Mouse (Mus musculus) liver, embryonic 12.5 days (tissue): ENCODE measurements around the gene Uox. TPM values are rescaled to one million over a fixed set of nuclear protein-coding genes. Genes with fewer than 3 reads are reported as not detected.

Source experiments
- ATAC-seq: fragments of 200-750 bp; cut with Nextera tagmentation; 2 replicates; pipeline ENCODE4 v1.8.0; 2017; ENCODE audit warnings: moderate number of reproducible peaks, mild to moderate bottlenecking, moderate library complexity
- H3K27ac ChIP-seq: fragments of 300-500 bp; sonication (generic); 2 replicates; pipeline ENCODE4 v1.5.1; 2016; ENCODE audit warnings: mild to moderate bottlenecking
- H3K27me3 ChIP-seq: fragments of 300-500 bp; sonication (generic); replicated peaks from 2 replicates; pipeline ENCODE4 v1.6.1; 2016; ENCODE audit warnings: mild to moderate bottlenecking, moderate library complexity
- H3K36me3 ChIP-seq: fragments of 300-500 bp; sonication (generic); 2 replicates; pipeline ENCODE4 v1.6.1; 2016; ENCODE audit warnings: mild to moderate bottlenecking, moderate library complexity
- H3K4me1 ChIP-seq: fragments of 300-500 bp; sonication (generic); 2 replicates; pipeline ENCODE4 v1.6.1; 2016
- H3K4me2 ChIP-seq: fragments of 300-500 bp; sonication (generic); 2 replicates; pipeline ENCODE4 v1.6.1; 2016; ENCODE audit warnings: mild to moderate bottlenecking, moderate library complexity
- H3K4me3 ChIP-seq: fragments of 300-500 bp; sonication (generic); 2 replicates; pipeline ENCODE4 v1.5.1; 2016; ENCODE audit warnings: mild to moderate bottlenecking, moderate library complexity
- H3K9ac ChIP-seq: fragments of 300-500 bp; sonication (generic); 2 replicates; pipeline ENCODE4 v1.6.1; 2016; ENCODE audit warnings: mild to moderate bottlenecking, moderate library complexity
- H3K9me3 ChIP-seq: fragments of 300-500 bp; sonication (generic); replicated peaks from 2 replicates; pipeline ENCODE4 v1.6.1; 2016; ENCODE audit warnings: mild to moderate bottlenecking, moderate library complexity
- WGBS: fragments of 180-500 bp; shearing (Covaris S2); methylation state at CpG from one replicate; pipeline ENCODE4 v1.1.7; 2016; ENCODE audit not compliant: insufficient replicate concordance; 5-methylcytosine and 5-hydroxymethylcytosine counted together
- polyA plus RNA-seq: library from polyadenylated mRNA; unstranded; fragments of >200 nt; fragmentation: Nextera tagmentation; extraction: Ambion mirVana; gene quantifications from 2 replicates; pipeline ENCODE4 v1.2.1, GENCODE M21; 2016

Uox gene
- polyA plus RNA-seq, 1 experiment from 2014 or later, result 0.87 TPM

- H3K9me3 ChIP-seq, result no peaks in the 10 kb centered on the region
- H3K36me3 ChIP-seq, result no peaks in the 10 kb centered on the region
- H3K4me2 ChIP-seq, result no peak overlapping the region
- H3K27me3 ChIP-seq, result no peaks in the 10 kb centered on the region
- 0 out of 2 replicates have a peak, but pooled peaks cover 6% of the 10 kb centered on the region for H3K4me1 ChIP-seq
- ATAC-seq, result no peak
- H3K9ac ChIP-seq, result no peak overlapping the region
- H3K4me3 ChIP-seq, result no peak overlapping the region
- WGBS, result 72% methylated on average over 5 of the region's 5 CpGs
- no peak overlapping the region for H3K27ac ChIP-seq
Observed at GRCm38 (mm10) chr3:146632506-146632905, 62.3 kb downstream of the Uox start.

GRCm38 (mm10) chr3:146641818-146642427 is 71.7 kb downstream of the Uox start:
- ATAC-seq, result no peak
- no peak overlapping the region for H3K4me3 ChIP-seq
- H3K9ac ChIP-seq, result no peak overlapping the region
- H3K36me3 ChIP-seq, result no peaks in the 10 kb centered on the region
- H3K4me1 ChIP-seq, result no peaks in the 10 kb centered on the region
- H3K4me2 ChIP-seq, result no peak overlapping the region
- 56% methylated on average over 4 of the region's 4 CpGs for WGBS
- H3K27me3 ChIP-seq, result peaks cover 2% of the 10 kb centered on the region
- no peak overlapping the region for H3K27ac ChIP-seq
- peaks cover 5% of the 10 kb centered on the region; the same call in 1 of the 2 replicates for H3K9me3 ChIP-seq

- no peak overlapping the region for H3K4me2 ChIP-seq
- ATAC-seq, result no peak
- 72% methylated on average over 10 of the region's 10 CpGs for WGBS
Observed at GRCm38 (mm10) chr3:146649311-146649894, 79.2 kb downstream of the Uox start.

GRCm38 (mm10) chr3:146650716-146651115 is 80.5 kb downstream of the Uox start:
- Histone ChIP-seq H3K9ac (no peak overlapping the region), H3K9me3 (no peaks in the 10 kb centered on the region), H3K36me3 (no peaks in the 10 kb centered on the region), H3K4me1 (peaks cover 34% of the 10 kb centered on the region), H3K4me3 (no peak overlapping the region), H3K27me3 (peaks cover 5% of the 10 kb centered on the region), H3K27ac (no peak overlapping the region), H3K4me2 (no peak overlapping the region)
- WGBS, result 69% methylated on average over 10 of the region's 10 CpGs
- no peak for ATAC-seq

More at GRCm38 (mm10) chr3:146649311-146649894, 79.2 kb downstream of the Uox start:
- Histone ChIP-seq H3K27me3 (peaks cover 5% of the 10 kb centered on the region), H3K9ac (no peak overlapping the region), H3K9me3 (no peaks in the 10 kb centered on the region), H3K27ac (no peak overlapping the region), H3K4me1 (peaks cover 21% of the 10 kb centered on the region), H3K36me3 (no peaks in the 10 kb centered on the region), H3K4me3 (no peak overlapping the region)

- H3K4me1 ChIP-seq, result peaks cover 37% of the 10 kb centered on the region
- WGBS, result 68% methylated on average over 3 of the region's 3 CpGs
- no peaks in the 10 kb centered on the region for H3K9me3 ChIP-seq
- no peak within 1 kb of the TSS for H3K9ac ChIP-seq
- no peak within 1 kb of the TSS for H3K4me2 ChIP-seq
- no peak for ATAC-seq
- H3K27ac ChIP-seq, result no peak within 1 kb of the TSS
- H3K36me3 ChIP-seq, result no peaks in the 10 kb centered on the region
- peaks cover 5% of the 10 kb centered on the region for H3K27me3 ChIP-seq
- H3K4me3 ChIP-seq, result no peak within 1 kb of the TSS
Observed at GRCm38 (mm10) chr3:146651217-146651616, 81.0 kb downstream of the Uox start, which contains the start of gene 4930503B20Rik. Gene 4930503B20Rik (minus strand): TSS chr3:146651317.

DNA sequence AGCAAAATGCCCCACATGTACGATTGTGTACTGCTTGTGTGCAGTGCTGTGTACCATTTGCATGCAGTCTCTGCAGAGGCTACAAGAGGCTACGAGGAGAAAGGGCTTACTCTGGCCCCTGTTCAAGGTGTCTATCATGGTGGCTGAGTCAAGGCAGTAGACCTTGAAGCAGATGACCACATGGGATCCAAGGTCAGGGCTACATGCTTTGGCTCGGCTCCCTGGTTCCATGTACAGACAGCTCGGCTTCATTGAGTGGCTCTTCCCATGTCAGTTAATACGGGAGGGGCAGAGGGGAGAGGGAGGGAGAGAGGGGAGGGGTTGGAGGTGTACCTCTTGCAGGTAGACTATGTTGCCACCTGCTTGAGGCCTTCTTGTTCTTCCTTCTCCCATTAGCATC is 82.2 kb downstream of the Uox start:
- Histone ChIP-seq H3K9me3 (no peaks in the 10 kb centered on the region), H3K27ac (no peak overlapping the region)
- ATAC-seq, result no peak

DNA sequence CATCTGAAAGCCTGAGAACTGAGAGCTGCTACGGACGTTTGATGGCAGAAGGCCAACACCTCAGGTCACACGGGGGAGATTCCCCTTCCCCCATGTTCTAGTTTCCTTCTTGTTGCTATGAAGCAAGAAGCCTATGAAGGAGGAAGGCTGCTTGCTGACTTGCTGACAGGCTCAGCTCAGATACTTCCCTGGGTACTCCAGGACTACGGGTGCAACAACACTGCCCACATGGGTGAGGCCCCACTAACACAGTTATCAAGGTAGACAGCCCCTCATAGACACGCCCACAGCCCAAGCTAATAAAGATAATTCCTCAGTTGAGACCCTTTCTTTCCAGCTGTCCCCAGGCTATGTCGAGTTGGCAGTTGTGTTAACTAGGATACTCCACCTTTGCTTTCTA is 83.5 kb downstream of the Uox start:
- WGBS, result 33% methylated on average over 6 of the region's 6 CpGs
- Histone ChIP-seq H3K4me1 (peaks cover 37% of the 10 kb centered on the region), H3K27ac (peak overlapping the region; percentile 84)

More for the DNA sequence above, 82.2 kb downstream of the Uox start:
- H3K36me3 ChIP-seq, result no peaks in the 10 kb centered on the region
- H3K4me3 ChIP-seq, result no peak overlapping the region
- H3K9ac ChIP-seq, result no peak overlapping the region
- H3K4me2 ChIP-seq, result no peak overlapping the region
- no peaks in the 10 kb centered on the region for H3K27me3 ChIP-seq
- H3K4me1 ChIP-seq, result peaks cover 37% of the 10 kb centered on the region
- WGBS, result 84% methylated on average over 5 of the region's 5 CpGs

DNA sequence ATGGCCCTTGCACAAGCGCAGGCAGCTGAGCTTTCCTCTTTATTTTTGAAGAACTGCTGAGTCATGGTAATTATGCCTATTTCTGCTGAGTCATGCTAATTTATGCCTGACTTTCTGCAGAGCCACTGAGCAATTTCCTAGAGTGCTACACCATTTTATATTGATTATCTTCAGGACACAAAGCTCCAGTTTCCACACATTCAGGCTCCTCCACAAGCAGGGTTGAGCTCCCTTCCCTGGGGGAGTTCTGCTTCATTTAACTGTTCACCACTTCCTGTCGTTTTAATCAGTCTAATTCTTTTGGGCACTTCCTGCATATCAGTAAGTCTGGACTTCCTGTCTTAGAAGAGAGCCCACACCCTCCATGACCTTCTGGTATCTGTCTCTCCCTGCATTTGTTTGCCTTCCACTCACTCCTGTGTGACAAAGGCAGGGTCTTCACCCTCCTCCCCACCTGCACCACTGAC is 84.9 kb downstream of the Uox start:
- no peaks in the 10 kb centered on the region for H3K36me3 ChIP-seq
- WGBS, result 22% methylated on average over 2 of the region's 2 CpGs
- H3K4me3 ChIP-seq, result no peak overlapping the region
- ATAC-seq, result peak; percentile 80
- no peaks in the 10 kb centered on the region for H3K27me3 ChIP-seq
- peaks cover 37% of the 10 kb centered on the region for H3K4me1 ChIP-seq
- H3K9ac ChIP-seq, result peak overlapping the region; percentile 15; the same call in 1 of the 2 replicates
- no peaks in the 10 kb centered on the region for H3K9me3 ChIP-seq
- H3K27ac ChIP-seq, result peak overlapping the region; percentile 94
- H3K4me2 ChIP-seq, result peak overlapping the region; percentile 48

More for the DNA sequence above, 83.5 kb downstream of the Uox start:
- Histone ChIP-seq H3K27me3 (no peaks in the 10 kb centered on the region), H3K4me3 (peak overlapping the region; percentile 13; the same call in 1 of the 2 replicates), H3K9ac (peak overlapping the region; percentile 54), H3K36me3 (no peaks in the 10 kb centered on the region), H3K9me3 (no peaks in the 10 kb centered on the region), H3K4me2 (peak overlapping the region; percentile 58)
- peak; percentile 94 for ATAC-seq

GRCm38 (mm10) chr3:146657433-146657832 is 87.2 kb downstream of the Uox start:
- Histone ChIP-seq H3K36me3 (no peaks in the 10 kb centered on the region), H3K4me2 (no peak overlapping the region), H3K9ac (no peak overlapping the region), H3K27ac (no peak overlapping the region), H3K27me3 (0 out of 2 replicates have a peak, but pooled peaks cover 4% of the 10 kb centered on the region), H3K9me3 (no peaks in the 10 kb centered on the region), H3K4me1 (peaks cover 35% of the 10 kb centered on the region), H3K4me3 (no peak overlapping the region)
- ATAC-seq, result no peak
- WGBS, result 76% methylated on average over 5 of the region's 5 CpGs

DNA sequence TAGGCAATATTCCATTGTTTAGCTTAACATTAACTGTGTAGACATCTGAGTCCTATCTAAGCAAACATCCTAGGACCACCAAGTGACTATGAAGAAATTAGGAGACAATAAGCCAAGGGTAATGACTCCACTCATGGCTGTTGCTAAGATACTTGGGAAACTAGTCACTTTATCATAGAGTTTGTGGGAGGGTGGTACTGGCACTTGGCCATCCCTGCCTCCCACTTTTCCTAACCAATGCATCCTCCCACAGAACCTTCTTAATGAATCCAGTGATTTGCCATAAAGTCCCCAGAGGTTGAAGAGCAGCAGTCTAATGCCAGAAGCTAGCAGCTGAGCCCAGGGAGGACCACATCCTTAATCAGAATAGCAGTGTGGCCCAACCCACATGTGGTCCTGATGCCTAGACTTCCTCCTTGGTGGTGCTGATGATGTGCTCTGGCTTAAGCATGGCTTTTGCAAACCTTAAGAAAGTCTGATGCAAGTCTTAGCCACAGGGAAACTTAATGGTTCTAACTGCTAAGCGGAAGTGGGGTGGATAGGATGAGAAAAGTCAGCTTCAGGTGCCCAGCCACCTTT is 87.9 kb downstream of the Uox start:
- Histone ChIP-seq H3K9me3 (no peaks in the 10 kb centered on the region), H3K27me3 (0 out of 2 replicates have a peak, but pooled peaks cover 4% of the 10 kb centered on the region), H3K4me3 (no peak overlapping the region), H3K4me2 (no peak overlapping the region), H3K9ac (no peak overlapping the region), H3K4me1 (peaks cover 28% of the 10 kb centered on the region), H3K36me3 (no peaks in the 10 kb centered on the region), H3K27ac (no peak overlapping the region)
- ATAC-seq, result no peak
- WGBS, result 82% methylated on average over 1 of the region's 1 CpGs

GRCm38 (mm10) chr3:146659321-146659720 is 89.1 kb downstream of the Uox start:
- 0 out of 2 replicates have a peak, but pooled peaks cover 4% of the 10 kb centered on the region for H3K27me3 ChIP-seq
- no peak for ATAC-seq
- no peak overlapping the region for H3K9ac ChIP-seq
- no peaks in the 10 kb centered on the region for H3K9me3 ChIP-seq
- WGBS, result 84% methylated on average over 5 of the region's 5 CpGs
- no peak overlapping the region for H3K4me3 ChIP-seq
- H3K4me2 ChIP-seq, result no peak overlapping the region
- H3K27ac ChIP-seq, result no peak overlapping the region
- H3K4me1 ChIP-seq, result peaks cover 16% of the 10 kb centered on the region
- no peaks in the 10 kb centered on the region for H3K36me3 ChIP-seq

GRCm38 (mm10) chr3:146661001-146661400 is 90.8 kb downstream of the Uox start:
- no peaks in the 10 kb centered on the region for H3K9me3 ChIP-seq
- no peak for ATAC-seq
- H3K4me2 ChIP-seq, result no peak overlapping the region
- no peak overlapping the region for H3K4me3 ChIP-seq
- peaks cover under 1% of the 10 kb centered on the region for H3K4me1 ChIP-seq
- 0 out of 2 replicates have a peak, but pooled peaks cover 4% of the 10 kb centered on the region for H3K27me3 ChIP-seq
- no peaks in the 10 kb centered on the region for H3K36me3 ChIP-seq
- 64% methylated on average over 6 of the region's 6 CpGs for WGBS
- no peak overlapping the region for H3K9ac ChIP-seq
- no peak overlapping the region for H3K27ac ChIP-seq
